ENCODE assay signal across 26 mouse cellular contexts in the genomic region with DNA sequence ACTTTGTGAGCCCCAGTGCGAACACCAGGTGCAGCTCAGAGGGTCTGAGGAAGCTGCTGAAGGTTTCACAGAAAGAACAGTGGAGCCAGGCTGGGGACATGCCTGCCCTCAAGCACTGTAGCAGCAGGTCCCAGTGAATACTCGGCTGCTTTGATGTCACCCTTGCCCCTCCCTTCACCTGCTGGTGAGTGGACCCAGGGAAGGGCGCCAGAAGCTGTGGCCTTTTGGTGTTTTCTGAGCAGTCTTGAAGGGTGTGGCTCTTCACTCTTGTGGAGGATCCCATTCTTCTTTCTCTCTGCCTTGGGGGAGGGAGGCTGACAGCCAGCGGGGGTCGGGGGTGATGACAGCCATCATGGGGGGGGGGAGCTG. TPM values are rescaled to one million over a fixed set of nuclear protein-coding genes. Genes with fewer than 3 reads are reported as not detected.
DNase-seq lines count a peak whose midpoint lies in the region; ATAC-seq and TF ChIP-seq lines count a peak whose summit lies in the region.
"Had no signal": no experiment of that assay in that cellular context is flagged by ENCODE, and none has a peak within 500 bp of the region (broad histone marks: within the 10 kb centered on the region; RNA-seq: fewer than 3 reads in every experiment).

No protein-coding gene starts in this region.

- TF ChIP-seq CTCF in stomach, postnatal 0 days (IDR thresholded peaks at IDR 0.05; ENCODE audit: low read depth), result no peak

- 0 out of 2 replicates have a peak overlapping the region, but pooled peaks have one; percentile 8 for H3K27ac ChIP-seq in forebrain, embryonic 10.5 days
- H3K27ac ChIP-seq in forebrain, embryonic 12.5 days, result no peak overlapping the region
- no peak overlapping the region for H3K27ac ChIP-seq in stomach, embryonic 15.5 days
- H3K27ac ChIP-seq in stomach, postnatal 0 days (replicated peaks), result no peak overlapping the region
- H3K27ac ChIP-seq: embryonic facial prominence, embryonic 12.5 days; embryonic facial prominence, embryonic 15.5 days; forebrain, embryonic 13.5 days; heart, adult 2 months; heart, embryonic 10.5 days; heart, embryonic 13.5 days; hindbrain, embryonic 14.5 days; hindbrain, postnatal 0 days had no signal

- WGBS in forebrain, embryonic 10.5 days, result 80% methylated on average over 5 of the region's 5 CpGs
- WGBS in forebrain, embryonic 12.5 days, result 84% methylated on average over 5 of the region's 5 CpGs
- 41% methylated on average over 5 of the region's 5 CpGs for WGBS in stomach, embryonic 15.5 days
- 31% methylated on average over 5 of the region's 5 CpGs for WGBS in stomach, postnatal 0 days

- no peak overlapping the region for H3K9ac ChIP-seq in forebrain, embryonic 12.5 days
- no peak overlapping the region for H3K9ac ChIP-seq in stomach, embryonic 15.5 days
- H3K9ac ChIP-seq in stomach, postnatal 0 days (ENCODE audit: low read length), result no peak overlapping the region
- H3K9ac ChIP-seq: embryonic facial prominence, embryonic 12.5 days; embryonic facial prominence, embryonic 15.5 days; forebrain, embryonic 13.5 days; heart, embryonic 13.5 days; hindbrain, embryonic 14.5 days had no signal

- no peak for ATAC-seq in forebrain, embryonic 12.5 days (ENCODE audit: low FRiP score)
- ATAC-seq in stomach, embryonic 15.5 days (ENCODE audit: insufficient read depth, low FRiP score, low read depth), result peak; percentile 35
- ATAC-seq in stomach, postnatal 0 days (ENCODE audit: low FRiP score, low TSS enrichment), result no peak
- ATAC-seq: forebrain, embryonic 13.5 days; forebrain, embryonic 16.5 days; hindbrain, postnatal 0 days had no signal

- no peaks in the 10 kb centered on the region for H3K36me3 ChIP-seq in forebrain, embryonic 10.5 days (replicated peaks)
- H3K36me3 ChIP-seq in forebrain, embryonic 12.5 days (replicated peaks), result no peaks in the 10 kb centered on the region
- no peaks in the 10 kb centered on the region for H3K36me3 ChIP-seq in stomach, embryonic 15.5 days
- no peaks in the 10 kb centered on the region for H3K36me3 ChIP-seq in stomach, postnatal 0 days (ENCODE audit: control insufficient read depth, insufficient read depth, low read length)
- H3K36me3 ChIP-seq: embryonic facial prominence, embryonic 12.5 days; embryonic facial prominence, embryonic 15.5 days; heart, embryonic 10.5 days; heart, embryonic 13.5 days had no signal

- H3K9me3 ChIP-seq in forebrain, embryonic 10.5 days, result peaks cover 5% of the 10 kb centered on the region; the same call in 1 of the 2 replicates
- peaks cover 4% of the 10 kb centered on the region; the same call in 1 of the 2 replicates for H3K9me3 ChIP-seq in forebrain, embryonic 12.5 days
- no peaks in the 10 kb centered on the region for H3K9me3 ChIP-seq in stomach, embryonic 15.5 days
- no peaks in the 10 kb centered on the region for H3K9me3 ChIP-seq in stomach, postnatal 0 days (ENCODE audit: control insufficient read depth, low read length)
- H3K9me3 ChIP-seq: embryonic facial prominence, embryonic 15.5 days had no signal

- no peak overlapping the region for H3K4me2 ChIP-seq in forebrain, embryonic 12.5 days
- H3K4me2 ChIP-seq in stomach, embryonic 15.5 days, result no peak overlapping the region
- H3K4me2 ChIP-seq in stomach, postnatal 0 days (replicated peaks; ENCODE audit: low read depth), result no peak overlapping the region
- H3K4me2 ChIP-seq: embryonic facial prominence, embryonic 12.5 days; embryonic facial prominence, embryonic 15.5 days; forebrain, embryonic 13.5 days; heart, embryonic 13.5 days; hindbrain, embryonic 14.5 days had no signal

- DNase-seq in forebrain, embryonic 10.5 days (ENCODE audit: extremely low spot score, low spot score), result no peak
- DNase-seq in stomach, postnatal 0 days (ENCODE audit: low spot score), result no peak
- DNase-seq in ZHBTc4 (ENCODE audit: low read depth, low spot score), result peak; percentile 86
- DNase-seq in right cerebral cortex, postnatal 4 days, result no peak
- DNase-seq in urinary bladder, postnatal 10 days (ENCODE audit: low spot score), result no peak
- DNase-seq: adrenal gland, adult 2 months; adrenal gland, postnatal 14 days; cerebellum, adult 11 months; cerebellum, adult 2 months; cerebellum, adult 9-11 months; cerebellum, postnatal 25 days; gastrocnemius, postnatal 10 days; gastrocnemius, postnatal 36 days; heart, adult 2 months; heart, postnatal 14 days; heart, postnatal 4 days had no signal

- peaks cover 3% of the 10 kb centered on the region; the same call in 1 of the 2 replicates for H3K4me1 ChIP-seq in forebrain, embryonic 10.5 days
- H3K4me1 ChIP-seq in forebrain, embryonic 12.5 days, result no peaks in the 10 kb centered on the region
- H3K4me1 ChIP-seq in stomach, embryonic 15.5 days, result no peaks in the 10 kb centered on the region
- H3K4me1 ChIP-seq in stomach, postnatal 0 days (replicated peaks; ENCODE audit: control insufficient read depth, insufficient read depth), result no peaks in the 10 kb centered on the region
- H3K4me1 ChIP-seq: embryonic facial prominence, embryonic 12.5 days had no signal

- H3K4me3 ChIP-seq in forebrain, embryonic 10.5 days, result no peak overlapping the region
- H3K4me3 ChIP-seq in forebrain, embryonic 12.5 days (replicated peaks), result no peak overlapping the region
- no peak overlapping the region for H3K4me3 ChIP-seq in stomach, embryonic 15.5 days (replicated peaks)
- H3K4me3 ChIP-seq in stomach, postnatal 0 days (ENCODE audit: low read depth, low read length), result no peak overlapping the region
- H3K4me3 ChIP-seq: embryonic facial prominence, embryonic 12.5 days; embryonic facial prominence, embryonic 15.5 days; forebrain, embryonic 13.5 days; heart, adult 2 months; heart, embryonic 10.5 days; heart, embryonic 13.5 days had no signal

- no peaks in the 10 kb centered on the region for H3K27me3 ChIP-seq in forebrain, embryonic 10.5 days (ENCODE audit: poor library complexity, severe bottlenecking)
- no peaks in the 10 kb centered on the region for H3K27me3 ChIP-seq in forebrain, embryonic 12.5 days
- H3K27me3 ChIP-seq in stomach, embryonic 15.5 days (replicated peaks), result no peaks in the 10 kb centered on the region
- H3K27me3 ChIP-seq in stomach, postnatal 0 days (ENCODE audit: control insufficient read depth, insufficient read depth, low read length), result no peaks in the 10 kb centered on the region
- H3K27me3 ChIP-seq: embryonic facial prominence, embryonic 12.5 days; embryonic facial prominence, embryonic 15.5 days; forebrain, embryonic 13.5 days; heart, embryonic 13.5 days had no signal

- no peak for TF ChIP-seq EP300 in stomach, postnatal 0 days (optimal IDR thresholded peaks at IDR 0.05)

RNA-seq across cellular contexts. Expression of gene Tnrc18, which starts 34.2 kb away (rescaled TPM):
- polyA plus RNA-seq in forebrain, embryonic 10.5 days (2016; fragmentation: Nextera tagmentation; extraction: Ambion mirVana), result 21.5 and 22.7 TPM in 2 replicates
- polyA plus RNA-seq in forebrain, embryonic 12.5 days (2016; fragmentation: Nextera tagmentation; extraction: Ambion mirVana), result 56.8 and 64.6 TPM in 2 replicates
- 29.5 and 32.4 TPM in 2 replicates for polyA plus RNA-seq in stomach, embryonic 15.5 days (2015; fragmentation: Nextera tagmentation; extraction: Ambion mirVana)
- polyA plus RNA-seq in stomach, postnatal 0 days (2015; fragmentation: Nextera tagmentation; extraction: Ambion mirVana), result 12.0 and 12.5 TPM in 2 replicates

RNA-seq across cellular contexts. Expression of gene Fbxl18, which starts 43.6 kb away (rescaled TPM):
- 24.2 and 25.1 TPM in 2 replicates for polyA plus RNA-seq in forebrain, embryonic 10.5 days (2016; fragmentation: Nextera tagmentation; extraction: Ambion mirVana)
- 24.0 and 24.6 TPM in 2 replicates for polyA plus RNA-seq in forebrain, embryonic 12.5 days (2016; fragmentation: Nextera tagmentation; extraction: Ambion mirVana)
- polyA plus RNA-seq in stomach, embryonic 15.5 days (2015; fragmentation: Nextera tagmentation; extraction: Ambion mirVana), result 12.3 and 12.6 TPM in 2 replicates
- polyA plus RNA-seq in stomach, postnatal 0 days (2015; fragmentation: Nextera tagmentation; extraction: Ambion mirVana), result 5.0 and 5.3 TPM in 2 replicates

RNA-seq across cellular contexts. Expression of gene Actb, which starts 54.9 kb away (rescaled TPM):
- 12,867 and 12,868 TPM in 2 replicates for polyA plus RNA-seq in forebrain, embryonic 10.5 days (2016; fragmentation: Nextera tagmentation; extraction: Ambion mirVana)
- polyA plus RNA-seq in forebrain, embryonic 12.5 days (2016; fragmentation: Nextera tagmentation; extraction: Ambion mirVana), result 12,389 and 14,301 TPM in 2 replicates
- 14,327 and 14,357 TPM in 2 replicates for polyA plus RNA-seq in stomach, embryonic 15.5 days (2015; fragmentation: Nextera tagmentation; extraction: Ambion mirVana)
- 14,823 and 16,187 TPM in 2 replicates for polyA plus RNA-seq in stomach, postnatal 0 days (2015; fragmentation: Nextera tagmentation; extraction: Ambion mirVana)
